Mouse (Mus musculus): ENCODE data around the gene Fbxo27. TPM values are rescaled to one million over a fixed set of nuclear protein-coding genes. Genes with fewer than 3 reads are reported as not detected.

The Fbxo27 gene
- polyA plus RNA-seq, 1 experiment from 2014 or later: 1.7 TPM

DNA sequence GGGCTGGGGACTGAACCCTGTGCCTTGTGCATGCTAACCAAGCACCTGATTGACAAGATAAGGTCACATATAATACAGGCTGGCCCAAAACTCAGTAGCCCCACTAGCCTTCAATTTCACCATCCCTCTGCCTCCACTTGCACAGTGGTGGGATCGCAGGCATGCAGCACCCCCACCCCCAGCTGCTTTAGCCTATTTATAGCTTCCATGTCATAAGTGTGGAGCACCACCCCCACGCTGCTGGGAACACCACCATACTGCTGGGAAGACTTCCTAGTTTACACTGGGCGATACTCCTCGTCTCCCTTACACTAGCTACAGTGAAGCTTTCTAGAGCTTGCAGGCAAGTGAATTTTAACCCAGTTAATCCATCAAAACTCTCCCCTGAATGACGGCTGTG lies 22.0 kb downstream of the Fbxo27 start:
- ATAC-seq (ENCODE audit: low FRiP score, low TSS enrichment): no peak
- Histone ChIP-seq H3K36me3 (ENCODE audit: control insufficient read depth, insufficient read depth, low read length) (no peaks in the 10 kb centered on the region), H3K4me2 (replicated peaks; ENCODE audit: low read depth) (no peak overlapping the region), H3K27ac (replicated peaks) (no peak overlapping the region), H3K9ac (ENCODE audit: low read length) (no peak overlapping the region), H3K27me3 (ENCODE audit: control insufficient read depth, insufficient read depth, low read length) (no peaks in the 10 kb centered on the region), H3K4me3 (ENCODE audit: low read depth, low read length) (no peak overlapping the region), H3K4me1 (replicated peaks; ENCODE audit: control insufficient read depth, insufficient read depth) (no peaks in the 10 kb centered on the region), H3K9me3 (ENCODE audit: control insufficient read depth, low read length) (no peaks in the 10 kb centered on the region)
- DNase-seq (ENCODE audit: low spot score): no peak
- TF ChIP-seq CTCF (IDR thresholded peaks at IDR 0.05; ENCODE audit: low read depth) (no peak), EP300 (optimal IDR thresholded peaks at IDR 0.05) (no peak)
- WGBS: 74% methylated on average over 5 of the region's 5 CpGs

DNA sequence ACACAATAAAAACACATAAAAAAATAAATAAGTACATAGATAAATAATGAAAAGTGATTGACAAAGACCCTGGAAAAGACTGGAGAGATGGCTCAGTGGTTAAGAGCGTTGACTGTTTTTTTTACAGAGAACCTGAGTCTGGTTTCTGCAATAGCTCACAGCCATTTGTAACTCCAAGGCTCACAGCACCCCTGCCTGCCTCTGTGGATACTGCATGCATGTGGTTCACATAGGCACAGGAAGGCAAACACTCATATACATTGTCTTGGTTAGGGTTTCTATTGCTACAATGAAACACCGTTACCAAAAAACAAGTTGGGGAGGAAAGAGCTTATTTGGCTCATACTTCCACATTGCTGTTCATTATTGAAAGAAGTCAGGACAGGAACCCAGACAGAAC lies 22.9 kb downstream of the Fbxo27 start:
- Histone ChIP-seq H3K9ac (ENCODE audit: low read length) (no peak overlapping the region), H3K36me3 (ENCODE audit: control insufficient read depth, insufficient read depth, low read length) (no peaks in the 10 kb centered on the region), H3K27ac (replicated peaks) (no peak overlapping the region), H3K4me2 (replicated peaks; ENCODE audit: low read depth) (no peak overlapping the region), H3K4me3 (ENCODE audit: low read depth, low read length) (no peak overlapping the region), H3K9me3 (ENCODE audit: control insufficient read depth, low read length) (no peaks in the 10 kb centered on the region), H3K4me1 (replicated peaks; ENCODE audit: control insufficient read depth, insufficient read depth) (no peaks in the 10 kb centered on the region), H3K27me3 (ENCODE audit: control insufficient read depth, insufficient read depth, low read length) (no peaks in the 10 kb centered on the region)
- DNase-seq (ENCODE audit: low spot score) (no peak), ATAC-seq (ENCODE audit: low FRiP score, low TSS enrichment) (no peak)
- no peak for TF ChIP-seq EP300 (optimal IDR thresholded peaks at IDR 0.05)
- TF ChIP-seq CTCF (IDR thresholded peaks at IDR 0.05; ENCODE audit: low read depth): peak; percentile 41
- WGBS: 92% methylated on average over 2 of the region's 2 CpGs

DNA sequence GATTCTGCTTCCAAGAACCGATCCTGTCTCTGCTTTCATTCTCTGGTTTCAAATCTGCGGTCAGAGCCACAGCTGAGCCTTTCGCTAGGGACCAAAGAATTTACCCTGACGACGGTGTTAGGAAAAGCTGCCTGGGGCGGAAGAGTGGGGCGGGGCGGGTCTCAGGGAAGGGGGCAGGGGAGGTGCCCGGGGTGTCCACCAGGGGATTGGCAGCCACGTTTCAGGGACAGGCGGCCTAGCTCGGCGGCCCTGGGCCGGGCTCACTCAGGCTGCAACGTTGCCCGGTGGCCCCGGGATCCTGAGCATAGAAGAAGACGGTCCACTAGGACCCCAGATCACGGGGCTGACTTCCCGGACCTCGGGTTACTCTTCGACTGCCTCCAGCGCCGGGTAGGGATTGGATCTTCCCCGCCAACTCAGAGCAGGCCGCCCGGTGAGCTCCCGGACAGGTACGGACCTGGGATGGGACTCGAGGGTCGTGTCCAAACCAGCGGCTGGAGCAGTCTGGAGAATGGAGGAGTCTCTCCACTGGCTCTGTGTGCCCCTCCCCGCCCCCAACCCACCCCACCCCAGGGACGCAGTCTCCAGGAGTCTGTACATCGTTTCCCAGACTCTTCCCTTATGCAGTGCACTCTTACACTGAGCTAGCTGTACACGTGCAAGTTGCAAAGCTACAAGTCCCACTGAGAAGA lies 24.1 kb downstream of the Fbxo27 start, which contains the start of gene Fbxo17:
Gene Fbxo17, plus strand, starts transcription at position 215 of the 692 bp plus-strand sequence.
- no peaks in the 10 kb centered on the region for H3K27me3 ChIP-seq (ENCODE audit: control insufficient read depth, insufficient read depth, low read length)
- H3K4me1 ChIP-seq (replicated peaks; ENCODE audit: control insufficient read depth, insufficient read depth): no peaks in the 10 kb centered on the region
- H3K4me3 ChIP-seq (ENCODE audit: low read depth, low read length): peak within 1 kb of the TSS; percentile 46
- H3K9me3 ChIP-seq (ENCODE audit: control insufficient read depth, low read length): no peaks in the 10 kb centered on the region
- ATAC-seq (ENCODE audit: low FRiP score, low TSS enrichment) (peak; percentile 74), DNase-seq (ENCODE audit: low spot score) (peak; percentile 76)
- no peaks in the 10 kb centered on the region for H3K36me3 ChIP-seq (ENCODE audit: control insufficient read depth, insufficient read depth, low read length)
- peak within 1 kb of the TSS; percentile 78 for H3K4me2 ChIP-seq (replicated peaks; ENCODE audit: low read depth)
- TF ChIP-seq EP300 (optimal IDR thresholded peaks at IDR 0.05) (no peak), CTCF (IDR thresholded peaks at IDR 0.05; ENCODE audit: low read depth) (peak; percentile 44)
- H3K9ac ChIP-seq (ENCODE audit: low read length): peak within 1 kb of the TSS; percentile 70
- H3K27ac ChIP-seq (replicated peaks): peak within 1 kb of the TSS; percentile 70
- WGBS: 2% methylated on average over 35 of the region's 36 CpGs

DNA sequence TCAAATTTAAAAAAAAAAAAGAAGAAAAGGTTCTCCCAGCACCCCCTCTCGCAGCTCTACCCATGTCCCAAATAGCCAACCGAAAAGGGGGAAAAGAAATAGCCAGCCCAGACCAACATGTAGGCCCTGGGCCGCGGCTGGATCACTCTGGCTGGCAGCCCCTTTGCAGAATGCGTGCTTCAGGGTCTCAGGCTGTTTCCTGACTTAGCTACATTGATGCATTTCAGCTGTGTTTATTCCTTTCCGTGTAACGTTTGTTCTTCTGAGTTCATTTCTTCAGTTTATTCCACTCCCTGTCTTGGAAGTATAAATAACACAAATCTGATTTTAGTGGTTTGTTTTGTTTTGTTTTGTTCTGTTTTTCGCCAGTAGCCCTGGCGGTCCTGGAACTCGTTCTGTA lies 25.1 kb downstream of the Fbxo27 start:
- Histone ChIP-seq H3K27ac (replicated peaks) (no peak overlapping the region), H3K4me2 (replicated peaks; ENCODE audit: low read depth) (no peak overlapping the region; the same call in 1 of the 2 replicates), H3K36me3 (ENCODE audit: control insufficient read depth, insufficient read depth, low read length) (no peaks in the 10 kb centered on the region), H3K4me1 (replicated peaks; ENCODE audit: control insufficient read depth, insufficient read depth) (no peaks in the 10 kb centered on the region), H3K27me3 (ENCODE audit: control insufficient read depth, insufficient read depth, low read length) (no peaks in the 10 kb centered on the region), H3K4me3 (ENCODE audit: low read depth, low read length) (no peak overlapping the region), H3K9ac (ENCODE audit: low read length) (no peak overlapping the region), H3K9me3 (ENCODE audit: control insufficient read depth, low read length) (no peaks in the 10 kb centered on the region)
- WGBS: 65% methylated on average over 10 of the region's 10 CpGs
- DNase-seq (ENCODE audit: low spot score): no peak
- no peak for ATAC-seq (ENCODE audit: low FRiP score, low TSS enrichment)
- TF ChIP-seq EP300 (optimal IDR thresholded peaks at IDR 0.05): no peak
- TF ChIP-seq CTCF (IDR thresholded peaks at IDR 0.05; ENCODE audit: low read depth): no peak

DNA sequence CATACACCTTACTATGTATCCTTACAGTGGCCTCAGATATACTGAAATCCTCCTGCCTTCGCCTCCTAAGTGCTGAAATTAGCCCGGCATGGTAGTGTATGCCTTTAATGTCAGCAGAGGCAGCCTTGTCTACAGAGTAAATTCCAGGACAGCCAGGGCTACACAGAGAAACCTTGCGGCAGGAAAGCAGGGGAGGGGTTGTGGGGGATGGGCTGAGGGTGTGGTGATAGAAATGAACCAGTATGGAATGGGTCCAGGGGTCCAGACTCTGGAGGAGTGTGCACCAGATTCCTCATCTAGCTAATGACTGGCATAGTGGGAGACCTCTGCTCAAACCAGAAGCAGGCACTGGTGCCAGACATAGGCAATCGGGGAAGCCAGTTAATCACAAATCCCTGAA lies 26.5 kb downstream of the Fbxo27 start:
- no peaks in the 10 kb centered on the region for H3K27me3 ChIP-seq (ENCODE audit: control insufficient read depth, insufficient read depth, low read length)
- H3K27ac ChIP-seq (replicated peaks): no peak overlapping the region
- TF ChIP-seq EP300 (optimal IDR thresholded peaks at IDR 0.05) (no peak), CTCF (IDR thresholded peaks at IDR 0.05; ENCODE audit: low read depth) (no peak)
- no peaks in the 10 kb centered on the region for H3K4me1 ChIP-seq (replicated peaks; ENCODE audit: control insufficient read depth, insufficient read depth)
- 37% methylated on average over 4 of the region's 4 CpGs for WGBS
- no peaks in the 10 kb centered on the region for H3K36me3 ChIP-seq (ENCODE audit: control insufficient read depth, insufficient read depth, low read length)
- DNase-seq (ENCODE audit: low spot score): no peak
- H3K4me3 ChIP-seq (ENCODE audit: low read depth, low read length): no peak overlapping the region
- no peak overlapping the region for H3K9ac ChIP-seq (ENCODE audit: low read length)
- no peak overlapping the region for H3K4me2 ChIP-seq (replicated peaks; ENCODE audit: low read depth)
- no peak for ATAC-seq (ENCODE audit: low FRiP score, low TSS enrichment)
- no peaks in the 10 kb centered on the region for H3K9me3 ChIP-seq (ENCODE audit: control insufficient read depth, low read length)

DNA sequence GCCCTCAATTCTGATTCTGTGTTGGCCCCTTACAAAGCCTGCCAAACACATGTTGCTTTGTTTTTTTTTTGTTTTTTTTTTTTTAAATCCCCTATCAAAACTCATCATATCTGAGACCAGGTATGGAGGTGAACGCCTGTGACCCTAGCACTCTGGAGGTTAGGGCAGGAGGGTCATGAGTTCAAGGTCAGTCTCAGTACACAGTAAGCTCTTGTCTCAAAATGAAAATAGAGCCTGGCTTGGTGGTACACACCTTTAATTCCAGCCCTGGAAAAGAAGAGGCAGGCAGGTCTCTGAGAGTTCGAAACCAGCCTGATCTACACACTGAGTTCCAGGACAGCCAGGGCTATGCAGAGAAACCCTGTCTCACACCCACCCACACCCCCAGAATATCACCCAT lies 27.0 kb downstream of the Fbxo27 start:
- Histone ChIP-seq H3K4me2 (replicated peaks; ENCODE audit: low read depth) (no peak overlapping the region), H3K9ac (ENCODE audit: low read length) (no peak overlapping the region), H3K36me3 (ENCODE audit: control insufficient read depth, insufficient read depth, low read length) (no peaks in the 10 kb centered on the region), H3K4me3 (ENCODE audit: low read depth, low read length) (no peak overlapping the region), H3K27me3 (ENCODE audit: control insufficient read depth, insufficient read depth, low read length) (no peaks in the 10 kb centered on the region), H3K4me1 (replicated peaks; ENCODE audit: control insufficient read depth, insufficient read depth) (no peaks in the 10 kb centered on the region), H3K9me3 (ENCODE audit: control insufficient read depth, low read length) (no peaks in the 10 kb centered on the region), H3K27ac (replicated peaks) (no peak overlapping the region)
- DNase-seq (ENCODE audit: low spot score) (no peak), ATAC-seq (ENCODE audit: low FRiP score, low TSS enrichment) (no peak)
- WGBS: 86% methylated on average over 2 of the region's 2 CpGs
- no peak for TF ChIP-seq CTCF (IDR thresholded peaks at IDR 0.05; ENCODE audit: low read depth)
- TF ChIP-seq EP300 (optimal IDR thresholded peaks at IDR 0.05): no peak

Measured in stomach, postnatal 0 days (tissue).